Comparison of ENCODE assay signal across 11 mouse cellular contexts in genomic region chr9:15919373-15920005, GRCm38 (mm10). TPM values are rescaled to one million over a fixed set of nuclear protein-coding genes. Genes with fewer than 3 reads are reported as not detected.
DNase-seq lines count a peak whose midpoint lies in the region; ATAC-seq and TF ChIP-seq lines count a peak whose summit lies in the region.
"Had no signal": no experiment of that assay in that cellular context is flagged by ENCODE, and none has a peak within 500 bp of the region (broad histone marks: within the 10 kb centered on the region; RNA-seq: fewer than 3 reads in every experiment).

No protein-coding gene starts in this region.

- no peak overlapping the region for H3K9ac ChIP-seq in lung, embryonic 14.5 days
- H3K9ac ChIP-seq in forebrain, embryonic 16.5 days (replicated peaks; ENCODE audit: low read depth, low read length) = no peak overlapping the region

- no peaks in the 10 kb centered on the region for H3K9me3 ChIP-seq in lung, embryonic 14.5 days (ENCODE audit: low read depth, low read length)
- H3K9me3 ChIP-seq in forebrain, embryonic 16.5 days (ENCODE audit: control insufficient read depth, low read length) = no peaks in the 10 kb centered on the region

- H3K36me3 ChIP-seq in lung, embryonic 14.5 days (ENCODE audit: insufficient read depth) = no peaks in the 10 kb centered on the region
- H3K36me3 ChIP-seq in forebrain, embryonic 16.5 days (ENCODE audit: control insufficient read depth, insufficient read depth) = peaks cover 2% of the 10 kb centered on the region; the same call in 1 of the 2 replicates

- no peak overlapping the region for H3K27ac ChIP-seq in lung, embryonic 14.5 days (ENCODE audit: low read depth)
- H3K27ac ChIP-seq in forebrain, embryonic 16.5 days (ENCODE audit: low read length) = no peak overlapping the region

- no peak overlapping the region for H3K4me3 ChIP-seq in lung, embryonic 14.5 days (ENCODE audit: low read depth, low read length)
- no peak overlapping the region for H3K4me3 ChIP-seq in forebrain, embryonic 16.5 days (replicated peaks; ENCODE audit: low read length)

- peak; percentile 54 for TF ChIP-seq CTCF in lung, embryonic 14.5 days (IDR thresholded peaks at IDR 0.05; ENCODE audit: low read depth)

- H3K27me3 ChIP-seq in lung, embryonic 14.5 days (ENCODE audit: insufficient read depth, low read length) = no peaks in the 10 kb centered on the region
- no peaks in the 10 kb centered on the region for H3K27me3 ChIP-seq in forebrain, embryonic 16.5 days (replicated peaks; ENCODE audit: control insufficient read depth, insufficient read depth, low read length)

- no peak for ATAC-seq in lung, embryonic 14.5 days (ENCODE audit: insufficient read depth)
- peak; percentile 71 for ATAC-seq in forebrain, embryonic 16.5 days
- no peak for ATAC-seq in granulocyte monocyte progenitor cell, adult 5-6 weeks (replicated peaks; ENCODE audit: poor library complexity, severe bottlenecking)

- intact Hi-C loops in heart, postnatal 36 days (cut with DNase I) = loop anchor here (10.0 kb wide), 1 partner anchor 585 kb away; the partner anchor contains the start of gene Fat3

- H3K4me1 ChIP-seq in lung, embryonic 14.5 days (ENCODE audit: insufficient read depth) = no peaks in the 10 kb centered on the region
- H3K4me1 ChIP-seq in forebrain, embryonic 16.5 days (replicated peaks; ENCODE audit: control insufficient read depth, insufficient read depth, low read length) = no peaks in the 10 kb centered on the region

- no peak overlapping the region for H3K4me2 ChIP-seq in lung, embryonic 14.5 days
- H3K4me2 ChIP-seq in forebrain, embryonic 16.5 days (ENCODE audit: low read length) = no peak overlapping the region

- 56% methylated on average over 5 of the region's 5 CpGs for WGBS in lung, embryonic 14.5 days
- whole genome bisulfite sequencing in forebrain, embryonic 16.5 days = 58% methylated on average over 5 of the region's 5 CpGs

- DNase-seq in heart, adult 11 months = peak; percentile 21
- DNase-seq in heart, postnatal 36 days = no peak
- peak; percentile 58 for DNase-seq in lung, embryonic 14.5 days
- no peak for DNase-seq in lung, postnatal 4 days
- peak; percentile 52 for DNase-seq in retina, postnatal 1 day
- DNase-seq: layer of hippocampus, postnatal 36 days; lung, adult 18-20 months had no signal

RNA-seq across cellular contexts. Expression of gene Mtnr1b, which starts 45.1 kb away (rescaled TPM):
- not detected for total RNA-seq in heart, postnatal 36 days (2021)
- polyA plus RNA-seq in lung, embryonic 14.5 days (2014; fragmentation: Nextera tagmentation; extraction: Ambion mirVana) = not detected in 2 replicates
- not detected in 2 replicates for polyA plus RNA-seq in forebrain, embryonic 16.5 days (2015; fragmentation: Nextera tagmentation; extraction: Ambion mirVana)
- not detected in 2 replicates for total RNA-seq in granulocyte monocyte progenitor cell, adult 5-6 weeks (2014; fragmentation: Nextera tagmentation)
- not detected in 2 replicates for total RNA-seq in granulocyte monocyte progenitor cell, adult 5-6 weeks (2017)
- total RNA-seq: common myeloid progenitor, adult 5-6 weeks; gastrocnemius, adult 8-10 months; layer of hippocampus, postnatal 36 days had no signal

Comparison
In these comparisons a context has a peak if more than half of its experiments do, and no peak if none do; other contexts are left out.
1. DNase-seq: peak in heart, adult 11 months (single experiment), lung, embryonic 14.5 days (single experiment) and retina, postnatal 1 day (single experiment); none in heart, postnatal 36 days (0 of 2) and lung, postnatal 4 days (0 of 2).